Mouse (Mus musculus): Measurements from ENCODE around the gene Asic2.
A peak's percentile ranks its signal among the peaks of the same experiment; 100 is the strongest.

Gene Asic2

GRCm38 (mm10) chr11:81508385-81509233 is 459.6 kb downstream of the Asic2 start:
- DNase-seq = no peak

DNA sequence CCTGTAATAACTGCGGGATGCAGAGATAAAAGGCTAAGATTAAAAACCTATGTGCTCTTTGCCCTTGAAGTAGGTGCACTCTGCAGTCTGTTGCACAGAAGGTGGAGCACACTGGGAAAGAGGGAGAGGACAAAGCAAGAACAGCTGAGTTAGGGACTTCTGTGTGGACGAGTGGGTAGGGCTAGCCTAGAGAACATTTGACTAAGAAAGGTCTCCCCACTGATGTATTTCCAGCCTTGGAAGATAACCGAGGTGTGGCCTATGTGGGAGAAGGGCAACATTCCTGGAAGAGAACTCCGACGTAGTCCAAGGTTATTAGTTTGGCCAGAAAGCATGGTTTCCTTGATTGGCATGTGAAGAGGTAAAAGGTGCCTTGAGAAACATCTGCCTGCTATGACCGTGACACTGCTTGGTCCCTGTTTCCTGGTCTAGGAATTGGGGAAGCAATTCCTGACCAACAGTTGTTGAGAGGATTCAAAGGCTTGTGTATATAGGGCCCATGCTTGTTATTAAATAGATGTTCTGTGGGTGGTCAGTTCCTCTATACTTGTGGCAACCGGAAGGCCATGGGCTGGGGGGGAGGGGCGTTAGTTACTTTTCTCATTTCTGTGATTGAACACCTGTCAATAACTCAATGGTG is 463.3 kb downstream of the Asic2 start:
- no peak for DNase-seq

GRCm38 (mm10) chr11:81501473-81502246 is 466.6 kb downstream of the Asic2 start:
- no peak for DNase-seq

DNA sequence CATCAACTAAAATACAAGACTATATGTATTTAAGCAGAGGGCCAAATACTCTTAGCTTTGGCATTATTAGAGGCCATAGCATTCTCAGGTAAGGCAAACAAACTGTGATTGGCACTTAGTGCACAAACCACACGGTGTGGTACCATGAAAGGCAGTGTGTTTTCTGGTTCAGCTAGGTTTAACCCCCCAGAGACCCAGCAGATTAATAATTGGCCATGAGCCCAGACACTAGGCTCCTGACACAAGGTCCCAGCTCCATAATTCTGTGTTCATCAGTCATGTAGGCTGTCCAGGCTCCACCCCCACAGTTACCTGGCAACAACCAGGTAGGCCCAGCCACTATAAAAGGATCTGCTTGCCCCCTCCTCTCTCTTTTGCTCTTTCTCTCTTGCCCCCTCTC is 469.3 kb downstream of the Asic2 start:
- no peak for DNase-seq

DNA sequence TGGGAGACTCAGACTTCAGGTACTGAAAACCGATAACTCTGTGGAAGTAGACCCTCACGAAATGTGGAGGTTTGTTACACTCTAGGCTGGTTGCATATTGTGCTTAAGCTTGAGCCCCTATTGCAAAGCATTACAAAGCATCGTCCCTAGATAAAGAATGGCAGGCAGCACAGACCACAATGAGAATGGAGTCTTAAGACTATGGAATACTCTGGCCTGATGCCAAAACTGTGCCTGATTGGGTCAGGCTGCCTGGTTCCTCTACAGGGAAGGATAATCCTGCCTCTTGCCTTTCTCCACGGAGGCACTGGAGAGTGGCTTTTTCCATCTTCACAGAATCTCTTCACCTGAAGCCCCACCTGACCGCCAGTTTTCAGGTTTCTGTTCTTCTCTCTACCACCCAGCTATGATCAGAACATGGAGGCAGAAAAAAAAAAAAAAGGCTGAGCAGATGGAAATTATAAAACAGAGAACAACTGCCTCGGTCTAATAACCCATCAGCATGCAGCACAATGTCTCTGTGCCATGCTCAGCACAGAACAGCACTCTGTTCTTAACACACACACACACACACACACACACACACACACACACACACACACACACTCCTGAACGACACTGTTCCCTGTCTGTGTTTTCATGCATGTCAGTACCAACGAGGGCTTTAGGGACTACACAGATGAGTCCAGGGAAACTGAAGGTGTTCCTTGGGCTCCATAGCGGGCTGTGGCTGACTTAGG is 470.4 kb downstream of the Asic2 start:
- DNase-seq = no peak

DNA sequence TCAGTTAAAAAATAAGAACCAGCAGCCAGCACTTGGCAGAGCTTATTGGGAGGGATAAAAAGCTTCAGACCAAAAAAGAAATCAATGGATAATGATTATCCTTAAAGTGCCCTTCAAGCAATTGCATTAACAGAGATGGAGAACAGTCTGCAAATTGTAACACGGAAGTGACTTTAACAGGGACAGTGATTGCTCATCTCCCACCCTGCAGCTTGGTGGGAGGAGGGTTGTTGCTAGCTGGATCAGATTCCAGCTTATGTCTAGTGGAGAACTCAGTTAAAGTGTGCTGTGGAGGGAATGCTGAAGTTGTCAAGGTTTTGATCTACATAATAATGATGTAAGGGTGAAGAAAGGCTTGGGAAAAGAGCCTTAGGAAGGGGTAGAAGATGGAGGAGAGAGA is 471.8 kb downstream of the Asic2 start:
- no peak for DNase-seq

- DNase-seq = no peak
These were observed 475.9 kb downstream of the Asic2 start for GRCm38 (mm10) chr11:81492351-81492750.

DNA sequence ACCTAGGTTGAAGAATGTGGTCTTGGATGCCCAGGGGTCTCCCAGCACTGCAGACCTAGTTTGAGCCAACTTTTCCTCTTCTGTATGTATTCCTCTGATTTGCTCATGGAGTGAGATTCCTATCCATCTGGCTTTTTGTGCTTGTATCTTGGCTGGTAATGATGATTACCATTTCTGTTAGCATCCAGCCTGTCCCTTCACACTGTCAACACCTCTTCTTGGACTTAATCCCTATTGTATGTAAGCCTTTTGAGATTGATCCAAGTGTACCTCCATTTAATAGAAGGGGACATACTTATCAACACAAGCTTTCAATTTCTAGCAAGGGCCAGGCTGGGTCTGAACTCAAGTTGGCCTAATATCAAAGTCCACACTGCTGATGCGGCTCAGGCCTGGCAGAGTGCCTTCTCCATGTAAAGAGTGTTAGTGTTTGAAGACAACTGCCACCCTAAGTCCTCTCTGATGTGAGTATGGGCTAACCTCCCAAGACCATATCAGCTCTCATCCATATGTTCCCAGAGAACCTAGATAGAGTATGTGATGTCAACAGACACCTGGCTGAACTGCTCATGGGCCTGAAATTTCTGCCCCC is 479.0 kb downstream of the Asic2 start:
- no peak for DNase-seq

- no peak for DNase-seq
These were observed 479.6 kb downstream of the Asic2 start for GRCm38 (mm10) chr11:81488681-81489080.

DNA sequence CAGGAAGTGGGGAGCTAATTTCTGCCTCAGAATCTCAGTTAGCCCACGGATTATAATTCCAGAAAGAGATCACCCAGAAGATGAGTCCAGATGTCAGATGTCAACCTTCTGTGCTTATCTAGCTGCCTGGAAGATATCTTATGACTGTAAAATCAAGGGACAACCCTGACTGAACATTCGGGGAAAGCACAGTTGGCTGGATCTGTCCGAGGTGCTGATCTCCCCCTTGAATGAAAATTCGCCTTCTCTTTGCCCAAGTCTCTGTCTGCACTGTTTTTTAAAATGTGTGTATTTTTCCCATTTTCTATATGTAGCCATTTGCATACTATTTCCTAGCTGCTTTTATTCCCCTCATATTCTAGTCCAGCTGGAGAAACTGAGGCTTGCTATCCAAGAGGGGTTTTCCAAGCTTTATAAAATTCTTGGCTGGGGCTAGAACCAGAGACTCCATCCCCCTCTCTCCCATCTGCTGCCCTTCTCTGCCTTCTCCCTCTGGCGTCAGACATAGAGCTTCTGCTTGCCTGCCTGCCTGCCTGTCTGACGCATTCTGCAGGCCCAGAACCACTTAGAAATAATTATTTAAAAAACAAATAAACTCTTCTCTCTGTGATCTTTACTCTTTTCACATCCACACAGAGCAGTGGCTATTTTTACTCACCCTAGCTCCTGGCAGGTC is 481.9 kb downstream of the Asic2 start:
- DNase-seq = no peak

GRCm38 (mm10) chr11:81481198-81481597 is 487.1 kb downstream of the Asic2 start:
- no peak for DNase-seq

GRCm38 (mm10) chr11:81476231-81476630 is 492.0 kb downstream of the Asic2 start:
- DNase-seq = no peak

GRCm38 (mm10) chr11:81474121-81474520 is 494.1 kb downstream of the Asic2 start:
- peak in 1 of 2 experiments; percentile 5 for DNase-seq

DNA sequence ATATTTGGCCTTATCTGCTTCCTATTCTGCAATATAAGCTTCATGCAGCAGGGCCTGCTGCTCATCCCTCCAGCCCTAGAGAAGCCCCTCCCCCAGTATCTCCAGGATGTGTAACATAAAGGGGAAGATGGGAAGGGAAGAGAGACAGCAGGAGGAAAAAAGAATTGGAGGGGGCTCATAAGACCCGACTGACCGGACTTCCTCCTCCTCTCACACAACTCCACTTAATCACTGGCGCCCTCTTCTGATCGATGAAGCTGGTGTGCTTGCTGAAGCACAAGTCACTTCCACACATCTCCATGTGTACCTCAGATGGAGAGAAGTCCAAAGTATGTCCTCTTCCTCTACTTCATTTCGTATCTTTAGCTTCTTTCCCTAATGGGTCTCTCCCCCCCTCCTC is 506.1 kb downstream of the Asic2 start:
- peak in 1 of 2 experiments; percentile 36 for DNase-seq

DNA sequence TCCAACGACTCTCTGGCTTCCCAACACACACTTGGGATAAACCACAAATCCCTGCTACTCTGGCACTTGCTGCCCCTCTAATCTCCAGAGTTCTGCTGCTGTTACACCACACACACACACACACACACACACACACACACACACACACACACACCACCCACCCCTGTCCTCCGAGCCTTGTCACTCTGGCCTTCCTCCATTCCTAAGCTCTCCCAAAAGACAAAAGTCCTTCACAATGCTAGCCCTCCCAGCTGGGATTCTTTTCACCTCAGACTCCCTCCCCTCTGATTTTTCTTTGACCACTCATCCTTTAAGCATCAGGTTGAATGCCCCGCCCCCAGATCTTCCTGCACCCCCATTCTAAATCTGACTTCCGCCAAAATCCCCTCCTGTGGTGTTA is 506.5 kb downstream of the Asic2 start:
- DNase-seq = no peak

DNA sequence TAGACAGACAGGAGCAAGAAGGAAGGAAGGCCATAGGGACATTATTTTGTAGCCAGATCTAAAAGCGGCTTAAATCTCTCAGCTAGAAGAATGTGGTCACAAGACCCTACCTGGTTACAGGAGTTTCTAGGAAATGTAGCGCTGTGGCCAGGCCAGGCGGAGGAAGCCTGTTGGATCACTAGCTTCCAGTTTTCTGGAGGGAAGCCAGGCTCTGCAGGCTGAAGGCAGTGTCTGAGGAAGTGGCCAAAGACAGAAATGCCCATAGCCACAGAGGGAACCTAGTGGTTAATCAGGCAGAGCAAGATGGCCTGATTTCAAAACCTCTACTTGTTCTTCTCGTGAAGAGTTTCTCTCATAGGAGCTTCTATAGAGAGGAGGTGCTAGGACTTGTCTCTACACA is 513.3 kb downstream of the Asic2 start:
- DNase-seq = no peak

DNA sequence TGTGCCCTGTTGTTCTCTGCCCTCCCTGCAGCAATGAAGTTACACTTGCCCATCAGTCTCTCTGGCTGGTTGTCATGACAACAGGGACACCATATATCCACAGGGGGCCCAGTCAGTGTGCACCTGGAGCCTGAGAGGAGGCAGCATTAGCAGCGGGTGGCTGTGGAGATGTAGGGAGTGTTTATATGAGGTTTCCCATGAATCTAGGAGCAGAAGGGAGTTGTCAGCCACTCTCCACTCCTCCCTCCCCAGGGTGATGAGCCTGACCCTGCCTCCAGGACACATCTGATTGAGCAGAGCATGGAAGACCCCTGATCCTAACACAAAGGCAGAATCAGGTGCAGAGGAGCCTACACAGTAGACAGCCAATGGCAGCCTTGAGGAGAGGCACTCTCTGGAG is 514.1 kb downstream of the Asic2 start:
- DNase-seq = no peak

DNA sequence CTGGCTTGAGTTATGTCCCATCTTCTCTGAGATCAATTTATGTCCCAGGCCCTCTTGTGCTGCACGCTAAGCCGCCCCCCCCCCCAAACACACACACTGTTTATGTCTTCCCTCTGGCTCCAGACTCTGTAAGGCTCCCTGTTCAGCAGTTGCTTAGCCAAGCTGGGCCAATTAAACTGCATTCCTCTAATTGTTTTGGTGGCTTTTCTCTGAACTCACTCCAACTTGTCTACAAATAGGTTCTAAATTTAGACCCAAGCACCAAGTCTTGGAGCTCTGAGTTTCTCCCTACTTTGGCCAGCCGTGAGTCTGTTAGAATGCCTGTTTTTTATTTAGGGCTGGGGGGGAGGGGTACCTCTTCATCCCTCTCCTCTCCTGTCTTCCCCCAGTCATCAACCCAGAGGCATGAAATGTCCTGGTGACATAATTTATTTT is 519.0 kb downstream of the Asic2 start:
- peak; percentile 2 to 47 for DNase-seq

DNA sequence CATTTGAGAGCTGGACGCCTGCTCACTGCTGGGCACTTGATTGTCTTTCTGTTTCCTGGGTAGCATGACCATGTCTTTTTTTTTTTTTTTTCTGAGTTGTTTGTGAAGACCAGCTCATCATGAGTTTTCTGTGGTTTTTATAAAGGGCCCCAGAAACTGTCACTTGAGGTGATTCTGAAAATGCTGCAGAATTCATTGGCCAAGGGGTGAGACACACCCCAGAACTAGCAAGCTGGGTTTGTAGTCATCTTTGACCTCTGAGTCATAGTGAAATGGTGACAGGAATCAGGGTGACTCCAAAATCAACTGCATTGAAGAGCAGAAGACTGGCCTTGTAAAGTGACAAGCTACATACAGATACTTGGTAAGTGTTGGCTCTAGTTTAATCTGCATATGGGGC is 521.9 kb downstream of the Asic2 start:
- no peak for DNase-seq

- no peak for DNase-seq
These were observed 541.4 kb downstream of the Asic2 start for GRCm38 (mm10) chr11:81426857-81427256.

- DNase-seq = no peak
These were observed 549.1 kb downstream of the Asic2 start for GRCm38 (mm10) chr11:81419112-81419511.

- no peak for DNase-seq
These were observed 550.2 kb downstream of the Asic2 start for GRCm38 (mm10) chr11:81418027-81418426.
